Mouse (Mus musculus) cortical plate, adult 2 months (tissue): ENCODE data around the gene Ccdc40.

Experiments used
- CTCF ChIP-seq: fragments of 200-500 bp; IDR thresholded peaks from 2 replicates; pipeline ENCODE4 v1.5.1; 2011; ENCODE audit warnings: mild to moderate bottlenecking, control low read depth, low read length; ENCODE audit not compliant: insufficient read depth; ENCODE audit errors: extremely low read depth
- POLR2A ChIP-seq: fragments of 200-500 bp; IDR thresholded peaks from 2 replicates; pipeline ENCODE4 v1.6.1; 2011; ENCODE audit warnings: mild to moderate bottlenecking, low read length, control low read depth; ENCODE audit not compliant: insufficient read depth; ENCODE audit errors: extremely low read depth

DNA sequence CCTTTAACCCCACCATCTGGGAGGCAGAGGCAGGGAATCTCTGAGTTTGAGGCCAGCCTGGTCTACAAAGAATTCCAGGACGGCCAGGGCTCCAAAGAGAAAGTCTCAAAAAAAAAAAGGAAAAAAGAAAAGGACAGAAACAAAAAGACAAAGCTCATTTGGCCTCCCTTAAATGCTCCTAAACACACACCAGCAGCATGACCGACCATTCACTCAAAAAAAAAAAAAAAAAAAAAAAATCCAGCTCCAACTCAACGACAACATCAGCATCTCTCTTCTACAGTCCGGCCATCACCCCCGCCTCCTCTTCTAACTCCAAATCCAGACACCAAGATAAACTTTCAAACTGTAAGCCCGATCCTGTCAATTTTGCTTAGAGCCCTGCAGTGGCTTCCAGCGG lies 70.5 kb downstream of the Ccdc40 start:
- TF ChIP-seq CTCF (no peak), POLR2A (no peak)
